Mouse (Mus musculus): Measurements from ENCODE around the gene Pou2f1.

- no peak for TF ChIP-seq CTCF (IDR thresholded peaks at IDR 0.05; ENCODE audit: borderline replicate concordance, control insufficient read depth, extremely low read depth, insufficient read depth, low read length, poor library complexity)
- no peak for TF ChIP-seq POLR2A (IDR thresholded peaks at IDR 0.05; ENCODE audit: control insufficient read depth, extremely low read depth, insufficient read depth, low read length, poor library complexity)
Observed at GRCm38 (mm10) chr1:165829890-165830289, 172.6 kb downstream of the Pou2f1 start.

Data from thymus, adult 2 months (tissue).